Mouse (Mus musculus) ES-E14 (cell line): ENCODE results near the gene AC129217.1. TPM values are rescaled to one million over a fixed set of nuclear protein-coding genes. Genes with fewer than 3 reads are reported as not detected.

Experiments
- DNase-seq: peaks from one replicate; pipeline ENCODE4 v3.0.0-alpha.2; 2013; ENCODE audit warnings: low read depth, low spot score
- H3K27ac ChIP-seq: 2 replicates; pipeline ENCODE4 v1.5.1; 2012; ENCODE audit warnings: low read depth, mild to moderate bottlenecking, low read length, moderate library complexity, mixed read lengths; ENCODE audit not compliant: poor library complexity, insufficient read depth, severe bottlenecking
- H3K36me3 ChIP-seq: 2 replicates; pipeline ENCODE4 v1.6.1; 2012; ENCODE audit warnings: mild to moderate bottlenecking, low read length, moderate library complexity, mixed read lengths; ENCODE audit not compliant: control insufficient read depth, poor library complexity, insufficient read depth, severe bottlenecking
- H3K4me1 ChIP-seq, 2 experiments: fragments of 150-350 bp in 1 of 2; sonication (generic) in 1 of 2; 2 replicates each; pipeline ENCODE4 v1.6.1; 2012; ENCODE audit warnings: low read length in 2 of 2, mild to moderate bottlenecking in 1 of 2, mixed read lengths in 1 of 2; ENCODE audit not compliant: control insufficient read depth in 2 of 2, insufficient read depth in 2 of 2, poor library complexity in 1 of 2
- H3K4me3 ChIP-seq, 2 experiments: fragments of 150-350 bp in 1 of 2; sonication (generic) in 1 of 2; 2 replicates each; pipeline ENCODE4 v1.5.1; 2012; ENCODE audit warnings: low read length in 2 of 2, low read depth in 1 of 2, mild to moderate bottlenecking in 1 of 2, mixed read lengths in 1 of 2; ENCODE audit not compliant: insufficient read depth in 1 of 2, poor library complexity in 1 of 2, severe bottlenecking in 1 of 2
- H3K9ac ChIP-seq: 2 replicates; pipeline ENCODE4 v1.6.1; 2012; ENCODE audit warnings: low read depth, mild to moderate bottlenecking, low read length, mixed read lengths; ENCODE audit not compliant: poor library complexity, insufficient read depth, severe bottlenecking
- H3K9me3 ChIP-seq: fragments of 150-350 bp; sonication (generic); 2 replicates; pipeline ENCODE4 v1.6.1; 2012; ENCODE audit warnings: low read depth, mild to moderate bottlenecking, low read length; ENCODE audit not compliant: control insufficient read depth, insufficient read depth
- CHD2 ChIP-seq: IDR thresholded peaks from 2 replicates; pipeline ENCODE4 v1.6.1; 2014; ENCODE audit warnings: mild to moderate bottlenecking, low read depth, low read length, inconsistent platforms
- HCFC1 ChIP-seq: IDR thresholded peaks from 2 replicates; pipeline ENCODE4 v1.6.1; 2012; ENCODE audit warnings: low read length, inconsistent platforms, borderline replicate concordance; ENCODE audit not compliant: insufficient read depth
- MAFK ChIP-seq: IDR thresholded peaks from 2 replicates; pipeline ENCODE4 v1.6.1; 2014; ENCODE audit warnings: mild to moderate bottlenecking, low read depth, low read length, inconsistent platforms; ENCODE audit not compliant: insufficient read depth
- ZC3H11A ChIP-seq: IDR thresholded peaks from 2 replicates; pipeline ENCODE4 v1.6.1; 2012; ENCODE audit warnings: low read depth, mild to moderate bottlenecking, inconsistent platforms, low read length, borderline replicate concordance
- ZNF384 ChIP-seq: IDR thresholded peaks from 2 replicates; pipeline ENCODE4 v1.6.1; 2012; ENCODE audit warnings: low read depth, low read length, inconsistent platforms
- in situ Hi-C, 2 experiments: fragments of 600-800 bp; cut with MboI; formaldehyde crosslinking; loops; one replicate each; pipeline ENCODE4 v1.15.1; 2025; ENCODE audit warnings: low sequenced_read_pairs in 2 of 2, inconsistent platforms in 1 of 2; ENCODE audit not compliant: unreplicated experiment in 2 of 2
- total RNA-seq: library from RNA; depleted of rRNA; stranded (reverse); fragments of 300-350 nt; gene quantifications from 2 replicates; pipeline ENCODE4 v1.2.3, GENCODE M21; 2012

The AC129217.1 gene
- total RNA-seq, 1 experiment: 1.4 TPM

DNA sequence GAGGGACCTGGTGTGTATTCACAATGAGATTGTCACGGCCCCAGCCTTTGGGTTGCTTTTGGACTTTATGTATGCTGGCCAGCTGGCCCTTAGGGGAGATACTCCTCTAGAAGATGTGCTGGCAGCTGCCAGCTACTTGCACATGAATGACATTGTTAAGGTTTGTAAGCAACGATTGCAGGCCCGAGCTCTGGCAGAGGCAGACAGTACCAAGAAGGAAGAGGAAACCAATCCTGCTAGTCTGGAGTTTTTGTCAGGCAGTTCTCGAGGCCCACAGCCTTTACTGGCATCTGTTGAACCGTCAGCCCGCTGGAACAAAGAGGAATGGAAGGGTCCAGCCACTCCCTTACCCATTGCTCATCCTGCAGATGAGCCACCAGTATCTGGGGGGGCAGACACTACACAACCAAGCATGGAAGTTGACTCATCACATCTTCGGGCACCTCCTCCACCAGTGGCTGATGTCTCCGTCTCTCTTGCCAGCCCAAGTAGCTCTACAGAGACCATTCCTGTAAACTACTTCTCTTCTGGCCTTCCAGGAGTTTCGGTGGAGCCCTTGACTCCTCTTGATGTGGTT, 26.3 kb upstream of the AC129217.1 start:
- no peak for DNase-seq
- TF ChIP-seq ZC3H11A (no peak), HCFC1 (no peak), MAFK (no peak), CHD2 (no peak), ZNF384 (no peak)
- Histone ChIP-seq H3K27ac (no peak overlapping the region; the same call in 1 of the 2 replicates), H3K9ac (peak overlapping the region; percentile 69; the same call in 1 of the 2 replicates), H3K36me3 (peaks cover 5% of the 10 kb centered on the region; the same call in 1 of the 2 replicates), H3K4me1 (peaks cover 7 to 9% of the 10 kb centered on the region in 2 experiments), H3K4me3 (peak overlapping the region; percentile 82 to 99; a peak in 2 of 4 replicates), H3K9me3 (no peaks in the 10 kb centered on the region)
- in situ Hi-C loops: no loop called here

DNA sequence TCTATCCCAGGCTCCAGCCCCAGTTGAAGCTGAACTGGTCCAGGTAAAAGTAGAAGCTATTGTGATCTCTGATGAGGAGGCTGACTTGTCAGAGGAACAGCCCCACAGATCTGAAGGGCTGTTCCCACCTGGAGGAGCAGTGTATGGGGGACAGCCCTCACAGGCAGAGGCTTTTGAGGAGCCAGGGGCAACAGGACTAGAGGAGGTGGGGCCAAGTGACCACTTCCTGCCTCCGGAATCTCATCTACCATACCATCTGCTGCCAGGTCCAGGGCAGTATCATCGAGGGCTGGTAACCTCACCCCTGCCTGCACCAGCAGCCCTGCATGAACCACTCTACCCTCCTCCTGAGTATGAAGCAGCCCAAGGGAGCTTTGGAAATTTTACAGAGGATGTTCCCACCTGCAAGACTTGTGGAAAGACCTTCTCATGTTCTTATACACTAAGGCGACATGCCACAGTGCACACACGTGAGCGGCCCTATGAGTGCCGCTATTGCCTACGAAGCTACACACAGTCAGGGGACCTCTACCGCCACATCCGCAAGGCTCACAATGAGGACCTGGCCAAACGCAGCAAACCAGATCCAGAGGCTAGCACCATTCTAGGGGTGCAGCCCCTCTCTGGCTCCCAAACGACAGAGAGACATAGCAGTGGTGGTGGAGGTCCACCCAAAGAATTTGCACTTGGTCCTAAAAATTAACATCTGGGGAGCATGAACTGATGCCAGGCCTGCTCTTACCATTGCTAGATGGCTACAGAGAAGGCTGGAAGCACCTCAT, 25.5 kb upstream of the AC129217.1 start:
- Histone ChIP-seq H3K9me3 (no peaks in the 10 kb centered on the region), H3K36me3 (peaks cover 5% of the 10 kb centered on the region; the same call in 1 of the 2 replicates), H3K4me1 (peaks cover 7 to 9% of the 10 kb centered on the region in 2 experiments), H3K4me3 (no peak overlapping the region), H3K9ac (no peak overlapping the region), H3K27ac (no peak overlapping the region)
- TF ChIP-seq CHD2: no peak
- in situ Hi-C loops: no loop called here
- DNase-seq: no peak

DNA sequence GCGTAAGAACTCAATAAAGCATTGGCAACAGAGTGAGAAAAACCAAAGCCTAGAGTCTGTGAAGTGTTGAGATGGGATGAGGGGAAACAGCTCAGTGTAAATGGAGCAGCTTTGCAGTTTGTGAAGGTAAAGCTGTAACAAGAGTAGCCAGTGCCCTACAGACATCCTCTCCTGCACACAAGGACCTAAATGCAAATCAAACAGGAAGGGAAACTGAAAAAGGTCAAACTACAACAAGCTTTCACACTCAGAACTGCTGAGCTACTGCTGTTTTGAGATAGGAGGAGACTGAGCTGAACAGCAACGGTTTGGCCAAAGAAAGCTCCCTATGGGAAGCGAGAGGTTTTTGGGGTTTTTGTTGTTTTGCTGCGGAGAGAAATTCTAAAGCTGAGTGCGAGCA, 22.8 kb upstream of the AC129217.1 start:
- no peak overlapping the region for H3K4me3 ChIP-seq
- H3K27ac ChIP-seq: peak overlapping the region; percentile 39; the same call in 1 of the 2 replicates
- no peak overlapping the region for H3K9ac ChIP-seq
- no peak for TF ChIP-seq HCFC1
- TF ChIP-seq CHD2: no peak
- TF ChIP-seq ZC3H11A: no peak
- H3K4me1 ChIP-seq: peaks cover 3 to 9% of the 10 kb centered on the region in 2 experiments; a peak in 3 of 4 replicates
- in situ Hi-C loops: no loop called here
- H3K9me3 ChIP-seq: no peaks in the 10 kb centered on the region
- H3K36me3 ChIP-seq: peaks cover 10% of the 10 kb centered on the region
- no peak for DNase-seq

DNA sequence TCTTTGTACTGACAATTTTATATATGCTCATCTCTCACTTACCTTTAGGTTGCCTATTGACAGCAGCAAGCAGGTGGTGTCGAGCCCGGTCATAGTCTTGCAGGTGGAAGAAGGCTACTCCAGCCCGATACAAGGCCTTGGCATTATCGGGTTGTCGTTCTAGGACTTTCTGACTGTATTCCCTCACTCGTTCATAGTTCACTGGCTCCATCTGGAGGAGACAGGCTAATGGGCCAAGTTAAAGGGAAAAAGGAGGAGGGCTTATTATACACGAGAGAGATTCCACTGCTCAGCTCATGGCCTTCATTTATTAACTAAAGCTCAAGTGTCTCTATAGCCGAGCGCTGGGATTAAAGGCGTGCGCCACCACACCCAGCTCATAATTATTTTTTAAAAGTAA, 13.8 kb upstream of the AC129217.1 start:
- TF ChIP-seq HCFC1: no peak
- no peak for TF ChIP-seq CHD2
- TF ChIP-seq ZNF384: no peak
- no peak for TF ChIP-seq ZC3H11A
- no peak for TF ChIP-seq MAFK
- in situ Hi-C loops: no loop called here
- Histone ChIP-seq H3K27ac (no peak overlapping the region), H3K4me1 (peaks cover 0 to 3% of the 10 kb centered on the region in 2 experiments; a peak in 1 of 4 replicates), H3K4me3 (no peak overlapping the region), H3K9ac (no peak overlapping the region), H3K36me3 (peaks cover 18% of the 10 kb centered on the region), H3K9me3 (no peaks in the 10 kb centered on the region)
- DNase-seq: no peak
